Mouse (Mus musculus) liver, postnatal 0 days (tissue): ENCODE data around the gene Gm14214.

ENCODE experiments used
- CTCF ChIP-seq: sonication (generic); IDR thresholded peaks from 2 replicates; pipeline ENCODE4 v1.5.1; 2016; ENCODE audit warnings: antibody characterized with exemption, low read depth
- EP300 ChIP-seq: IDR thresholded peaks from 2 replicates; pipeline ENCODE4 v1.6.1; 2016; ENCODE audit warnings: antibody characterized with exemption, low read depth, mild to moderate bottlenecking

- TF ChIP-seq EP300 (no peak), CTCF (no peak)
Observed at GRCm38 (mm10) chr2:154776496-154776895, 6.7 kb upstream of the Gm14214 start.
